Mouse (Mus musculus): ENCODE data around the gene Eln.

DNA sequence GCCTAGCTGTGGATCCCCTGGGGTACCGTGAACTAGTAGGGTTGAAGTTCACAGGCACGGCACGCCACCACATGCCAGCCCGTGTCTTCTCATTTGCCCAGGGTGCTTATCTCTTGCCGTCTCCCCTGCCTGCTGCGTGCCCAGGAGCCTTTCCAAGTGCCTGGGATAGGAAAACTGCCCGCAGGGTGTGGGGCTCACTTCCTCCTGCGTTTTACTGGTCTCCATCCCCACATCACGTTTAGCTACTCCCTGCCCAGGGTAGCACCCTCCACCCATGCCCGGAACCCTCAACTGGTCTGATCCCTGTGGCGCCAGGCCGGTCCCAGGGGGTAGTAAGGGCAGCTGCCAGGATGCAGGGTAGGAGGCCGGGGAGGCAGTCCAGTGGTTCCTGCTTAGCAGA, 8.9 kb upstream of the Eln start:
- TF ChIP-seq CTCF (IDR thresholded peaks at IDR 0.05; ENCODE audit: low read depth), result no peak
- no peak for TF ChIP-seq EP300 (IDR thresholded peaks at IDR 0.05; ENCODE audit: low read depth)
